Mouse (Mus musculus) midbrain, embryonic 16.5 days (tissue): ENCODE measurements at regions not wholly inside any gene's neighbourhood (a gene's known extent, or its start where the extent isn't known, plus 50 kb on each side); places are given as distances from the start of the nearest gene placed in this dataset.

Experiments
- ATAC-seq: fragments of 200-750 bp; cut with Nextera tagmentation; 2 replicates; pipeline ENCODE4 v1.8.0; 2017; ENCODE audit warnings: moderate TSS enrichment
- H3K27ac ChIP-seq: fragments of 300-500 bp; sonication (generic); 2 replicates; pipeline ENCODE4 v1.5.1; 2014; ENCODE audit warnings: mild to moderate bottlenecking, low read length, mixed read lengths
- H3K27me3 ChIP-seq: fragments of 300-500 bp; sonication (generic); 2 replicates; pipeline ENCODE4 v1.6.1; 2014; ENCODE audit warnings: low read depth, low read length, mixed read lengths; ENCODE audit not compliant: control insufficient read depth, insufficient read depth
- H3K36me3 ChIP-seq: fragments of 300-500 bp; sonication (generic); 2 replicates; pipeline ENCODE4 v1.6.1; 2014; ENCODE audit warnings: mild to moderate bottlenecking, low read length, moderate library complexity, mixed read lengths; ENCODE audit not compliant: control insufficient read depth, insufficient read depth
- H3K4me1 ChIP-seq: fragments of 300-500 bp; sonication (generic); 2 replicates; pipeline ENCODE4 v1.6.1; 2014; ENCODE audit warnings: mild to moderate bottlenecking, low read length, mixed read lengths; ENCODE audit not compliant: control insufficient read depth, insufficient read depth
- H3K4me2 ChIP-seq: fragments of 300-500 bp; sonication (generic); 2 replicates; pipeline ENCODE4 v1.6.1; 2014; ENCODE audit warnings: mild to moderate bottlenecking, low read length, mixed read lengths
- H3K4me3 ChIP-seq: fragments of 300-500 bp; sonication (generic); 2 replicates; pipeline ENCODE4 v1.5.1; 2014; ENCODE audit warnings: low read depth, mild to moderate bottlenecking, low read length, moderate library complexity, mixed read lengths
- H3K9ac ChIP-seq: fragments of 300-500 bp; sonication (generic); 2 replicates; pipeline ENCODE4 v1.6.1; 2014; ENCODE audit warnings: low read depth, low read length, mixed read lengths
- H3K9me3 ChIP-seq: fragments of 300-500 bp; sonication (generic); replicated peaks from 2 replicates; pipeline ENCODE4 v1.6.1; 2014; ENCODE audit warnings: mild to moderate bottlenecking, low read length, mixed read lengths; ENCODE audit not compliant: control insufficient read depth, poor library complexity, severe bottlenecking
- WGBS: fragments of 180-500 bp; shearing (Covaris S2); extraction: QIAGEN DNeasy Blood & Tissue Kit; methylation state at CpG from one replicate; pipeline ENCODE4 v1.1.7; 2014; 5-methylcytosine and 5-hydroxymethylcytosine counted together

- H3K36me3 ChIP-seq, result no peaks in the 10 kb centered on the region
- H3K4me1 ChIP-seq, result peaks cover 6% of the 10 kb centered on the region; the same call in 1 of the 2 replicates
- 61% methylated on average over 13 of the region's 13 CpGs for WGBS
- no peak overlapping the region for H3K9ac ChIP-seq
- peak overlapping the region; percentile 19 for H3K27ac ChIP-seq
- H3K9me3 ChIP-seq, result no peaks in the 10 kb centered on the region
- no peaks in the 10 kb centered on the region for H3K27me3 ChIP-seq
- ATAC-seq, result no peak
- H3K4me2 ChIP-seq, result no peak overlapping the region; the same call in 1 of the 2 replicates
- H3K4me3 ChIP-seq, result no peak overlapping the region
Observed at GRCm38 (mm10) chr15:87374670-87375069, 169.4 kb upstream of the Fam19a5 start.

- Histone ChIP-seq H3K9me3 (no peaks in the 10 kb centered on the region), H3K36me3 (no peaks in the 10 kb centered on the region), H3K4me3 (no peak overlapping the region), H3K9ac (no peak overlapping the region), H3K27ac (no peak overlapping the region; the same call in 1 of the 2 replicates), H3K27me3 (no peaks in the 10 kb centered on the region), H3K4me2 (no peak overlapping the region), H3K4me1 (peaks cover 6% of the 10 kb centered on the region; the same call in 1 of the 2 replicates)
- WGBS, result 81% methylated on average over 14 of the region's 14 CpGs
- ATAC-seq, result no peak
Observed at GRCm38 (mm10) chr15:87375596-87376194, 168.4 kb upstream of the Fam19a5 start.

GRCm38 (mm10) chr15:87383551-87384265 lies 160.4 kb upstream of the Fam19a5 start:
- Histone ChIP-seq H3K4me3 (no peak overlapping the region), H3K36me3 (no peaks in the 10 kb centered on the region), H3K4me1 (peaks cover 5% of the 10 kb centered on the region; the same call in 1 of the 2 replicates), H3K9me3 (0 out of 2 replicates have a peak, but pooled peaks cover 2% of the 10 kb centered on the region), H3K4me2 (no peak overlapping the region), H3K9ac (no peak overlapping the region), H3K27ac (no peak overlapping the region), H3K27me3 (no peaks in the 10 kb centered on the region)
- WGBS, result 55% methylated on average over 6 of the region's 6 CpGs
- no peak for ATAC-seq

- Histone ChIP-seq H3K36me3 (no peaks in the 10 kb centered on the region), H3K9ac (no peak overlapping the region), H3K9me3 (0 out of 2 replicates have a peak, but pooled peaks cover 3% of the 10 kb centered on the region), H3K4me3 (no peak overlapping the region), H3K4me1 (peaks cover 5% of the 10 kb centered on the region; the same call in 1 of the 2 replicates), H3K27me3 (no peaks in the 10 kb centered on the region), H3K27ac (no peak overlapping the region), H3K4me2 (no peak overlapping the region)
- WGBS, result 63% methylated on average over 13 of the region's 13 CpGs
- no peak for ATAC-seq
Observed at GRCm38 (mm10) chr15:87384279-87385066, 159.6 kb upstream of the Fam19a5 start.

GRCm38 (mm10) chr15:87386513-87386983 lies 157.6 kb upstream of the Fam19a5 start:
- 92% methylated on average over 6 of the region's 6 CpGs for WGBS
- H3K9ac ChIP-seq, result no peak overlapping the region
- no peak overlapping the region for H3K4me3 ChIP-seq
- ATAC-seq, result no peak
- H3K4me1 ChIP-seq, result peaks cover 7% of the 10 kb centered on the region; the same call in 1 of the 2 replicates
- H3K27me3 ChIP-seq, result no peaks in the 10 kb centered on the region
- 0 out of 2 replicates have a peak, but pooled peaks cover 3% of the 10 kb centered on the region for H3K9me3 ChIP-seq
- H3K27ac ChIP-seq, result no peak overlapping the region
- H3K36me3 ChIP-seq, result no peaks in the 10 kb centered on the region
- H3K4me2 ChIP-seq, result no peak overlapping the region

GRCm38 (mm10) chr15:87391395-87391794 lies 152.7 kb upstream of the Fam19a5 start:
- Histone ChIP-seq H3K27ac (no peak overlapping the region), H3K4me1 (0 out of 2 replicates have a peak, but pooled peaks cover 2% of the 10 kb centered on the region), H3K27me3 (no peaks in the 10 kb centered on the region), H3K4me3 (no peak overlapping the region), H3K9me3 (0 out of 2 replicates have a peak, but pooled peaks cover 3% of the 10 kb centered on the region), H3K4me2 (no peak overlapping the region), H3K9ac (no peak overlapping the region), H3K36me3 (no peaks in the 10 kb centered on the region)
- ATAC-seq, result no peak
- WGBS, result 39% methylated on average over 8 of the region's 8 CpGs

- no peak overlapping the region for H3K4me3 ChIP-seq
- no peaks in the 10 kb centered on the region for H3K36me3 ChIP-seq
- no peak overlapping the region for H3K9ac ChIP-seq
- WGBS, result 62% methylated on average over 4 of the region's 4 CpGs
- no peaks in the 10 kb centered on the region for H3K9me3 ChIP-seq
- H3K27ac ChIP-seq, result no peak overlapping the region
- no peak for ATAC-seq
- no peaks in the 10 kb centered on the region for H3K4me1 ChIP-seq
- no peak overlapping the region for H3K4me2 ChIP-seq
- H3K27me3 ChIP-seq, result no peaks in the 10 kb centered on the region
Observed at GRCm38 (mm10) chr15:87398396-87398795, 145.7 kb upstream of the Fam19a5 start.

- H3K4me1 ChIP-seq, result no peaks in the 10 kb centered on the region
- H3K4me2 ChIP-seq, result no peak overlapping the region
- no peaks in the 10 kb centered on the region for H3K36me3 ChIP-seq
- no peak overlapping the region for H3K4me3 ChIP-seq
- H3K27me3 ChIP-seq, result no peaks in the 10 kb centered on the region
- H3K9me3 ChIP-seq, result no peaks in the 10 kb centered on the region
- H3K27ac ChIP-seq, result no peak overlapping the region
- WGBS, result 89% methylated on average over 5 of the region's 5 CpGs
- no peak overlapping the region for H3K9ac ChIP-seq
- ATAC-seq, result no peak
Observed at GRCm38 (mm10) chr15:87405689-87406088, 138.4 kb upstream of the Fam19a5 start.
